Mouse (Mus musculus): ENCODE measurements around the gene Gna14.

GRCm38 (mm10) chr19:16529293-16529920 lies 93.8 kb downstream of the Gna14 start:
- TF ChIP-seq CTCF (IDR thresholded peaks at IDR 0.05; ENCODE audit: low read depth, low read length) (peak; percentile 84), POLR2A (IDR thresholded peaks at IDR 0.05; ENCODE audit: extremely low read depth, insufficient read depth, low read length) (no peak)
